Mouse (Mus musculus) spleen, adult 2 months (tissue): ENCODE measurements around the gene Wfs1.

Experiments used
- CTCF ChIP-seq: fragments of 200-500 bp; IDR thresholded peaks from 2 replicates; pipeline ENCODE4 v1.5.1; 2011; ENCODE audit warnings: mild to moderate bottlenecking, inconsistent platforms; ENCODE audit not compliant: insufficient read depth, insufficient read length, insufficient replicate concordance; ENCODE audit errors: extremely low read depth
- POLR2A ChIP-seq: fragments of 200-500 bp; IDR thresholded peaks from 2 replicates; pipeline ENCODE4 v1.6.1; 2011; ENCODE audit warnings: low read depth, low read length, inconsistent platforms

- TF ChIP-seq POLR2A (no peak), CTCF (no peak)
Measured at GRCm38 (mm10) chr5:36982271-36982670, 6.7 kb downstream of the Wfs1 start.
